ENCODE assay signal across 9 mouse cellular contexts in the genomic region with DNA sequence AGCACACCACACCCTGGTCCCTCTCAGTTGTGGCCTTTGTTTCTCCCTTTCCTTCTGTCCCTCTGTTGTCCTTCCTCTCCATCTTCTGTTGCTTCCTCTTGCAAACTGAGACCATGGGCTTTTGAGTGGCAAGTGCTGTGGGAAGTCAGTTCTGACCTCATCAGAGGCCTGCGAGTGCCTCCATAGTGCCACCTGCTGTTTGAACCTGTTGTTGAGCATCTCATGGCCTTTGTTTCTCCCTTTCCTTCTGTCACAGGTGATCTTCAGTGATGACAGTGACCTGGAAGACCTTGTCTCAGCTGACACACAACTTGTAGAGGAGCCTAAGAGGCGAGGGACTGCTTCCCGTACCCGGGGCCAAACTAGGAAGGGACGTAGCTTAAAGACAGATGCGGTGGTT. TPM values are rescaled to one million over a fixed set of nuclear protein-coding genes. Genes with fewer than 3 reads are reported as not detected.
DNase-seq lines count a peak whose midpoint lies in the region; ATAC-seq and TF ChIP-seq lines count a peak whose summit lies in the region.
"Had no signal": no experiment of that assay in that cellular context is flagged by ENCODE, and none has a peak within 500 bp of the region (broad histone marks: within the 10 kb centered on the region; RNA-seq: fewer than 3 reads in every experiment).

No protein-coding gene starts in this region.

- no peaks in the 10 kb centered on the region for H3K27me3 ChIP-seq in intestine, embryonic 14.5 days (replicated peaks; ENCODE audit: control insufficient read depth, insufficient read depth, low read length)
- H3K27me3 ChIP-seq in intestine, embryonic 16.5 days (replicated peaks; ENCODE audit: control insufficient read depth, insufficient read depth, low read length), result no peaks in the 10 kb centered on the region
- no peaks in the 10 kb centered on the region for H3K27me3 ChIP-seq in ES-Bruce4 (ENCODE audit: control insufficient read depth, insufficient read depth, low read length, poor library complexity, severe bottlenecking)
- H3K27me3 ChIP-seq in midbrain, embryonic 13.5 days, result no peaks in the 10 kb centered on the region
- H3K27me3 ChIP-seq: liver, embryonic 13.5 days had no signal

- TF ChIP-seq CTCF in ES-Bruce4 (IDR thresholded peaks at IDR 0.05; ENCODE audit: low read depth, low read length), result peak; percentile 81

- H3K4me1 ChIP-seq in intestine, embryonic 14.5 days (replicated peaks; ENCODE audit: control insufficient read depth, insufficient read depth, low read length), result no peaks in the 10 kb centered on the region
- H3K4me1 ChIP-seq in intestine, embryonic 16.5 days (ENCODE audit: control insufficient read depth, insufficient read depth, low read length), result no peaks in the 10 kb centered on the region
- no peaks in the 10 kb centered on the region for H3K4me1 ChIP-seq in ES-Bruce4 (ENCODE audit: control insufficient read depth, insufficient read depth, low read length)
- H3K4me1 ChIP-seq in midbrain, embryonic 13.5 days (replicated peaks), result no peaks in the 10 kb centered on the region
- H3K4me1 ChIP-seq: liver, embryonic 13.5 days had no signal

- no peak overlapping the region for H3K27ac ChIP-seq in intestine, embryonic 14.5 days (ENCODE audit: low read depth)
- no peak overlapping the region for H3K27ac ChIP-seq in intestine, embryonic 16.5 days (ENCODE audit: low read length)
- no peak overlapping the region for H3K27ac ChIP-seq in ES-Bruce4 (ENCODE audit: insufficient read depth, low read length)
- H3K27ac ChIP-seq in midbrain, embryonic 13.5 days, result no peak overlapping the region
- H3K27ac ChIP-seq: liver, embryonic 13.5 days had no signal

- no peak overlapping the region for H3K4me3 ChIP-seq in intestine, embryonic 14.5 days (ENCODE audit: low read depth, low read length)
- H3K4me3 ChIP-seq in intestine, embryonic 16.5 days (ENCODE audit: low read length), result no peak overlapping the region
- H3K4me3 ChIP-seq in ES-Bruce4 (ENCODE audit: low read depth, low read length), result no peak overlapping the region
- no peak overlapping the region for H3K4me3 ChIP-seq in midbrain, embryonic 13.5 days (replicated peaks)
- H3K4me3 ChIP-seq: liver, embryonic 13.5 days had no signal

- ATAC-seq in intestine, embryonic 14.5 days (replicated peaks; ENCODE audit: low FRiP score, low TSS enrichment, low read depth), result no peak
- no peak for ATAC-seq in intestine, embryonic 16.5 days
- 0 out of 2 replicates have a peak, but pooled peaks have one; percentile 40 for ATAC-seq in midbrain, embryonic 13.5 days

- H3K36me3 ChIP-seq in intestine, embryonic 14.5 days (ENCODE audit: control insufficient read depth, insufficient read depth, low read length), result peaks cover 87% of the 10 kb centered on the region
- H3K36me3 ChIP-seq in intestine, embryonic 16.5 days (ENCODE audit: control insufficient read depth, insufficient read depth, low read length), result peaks cover 20% of the 10 kb centered on the region
- peaks cover 72% of the 10 kb centered on the region for H3K36me3 ChIP-seq in ES-Bruce4 (ENCODE audit: control insufficient read depth, insufficient read depth, low read length, poor library complexity, severe bottlenecking)
- peaks cover 55% of the 10 kb centered on the region for H3K36me3 ChIP-seq in midbrain, embryonic 13.5 days

- no peaks in the 10 kb centered on the region for H3K9me3 ChIP-seq in intestine, embryonic 14.5 days (ENCODE audit: control insufficient read depth, low read length)
- H3K9me3 ChIP-seq in intestine, embryonic 16.5 days (ENCODE audit: control insufficient read depth, low read length), result no peaks in the 10 kb centered on the region
- H3K9me3 ChIP-seq in ES-Bruce4 (replicated peaks; ENCODE audit: control insufficient read depth, insufficient read depth, low read length, poor library complexity, severe bottlenecking), result no peaks in the 10 kb centered on the region
- H3K9me3 ChIP-seq in midbrain, embryonic 13.5 days, result no peaks in the 10 kb centered on the region
- H3K9me3 ChIP-seq: liver, embryonic 13.5 days had no signal

- TF ChIP-seq POLR2A in ES-Bruce4 (IDR thresholded peaks at IDR 0.05; ENCODE audit: insufficient read depth, low read length), result no peak

- no peak overlapping the region for H3K9ac ChIP-seq in intestine, embryonic 14.5 days (ENCODE audit: low read length)
- no peak overlapping the region for H3K9ac ChIP-seq in intestine, embryonic 16.5 days (ENCODE audit: low read depth, low read length)
- no peak overlapping the region for H3K9ac ChIP-seq in ES-Bruce4 (ENCODE audit: low read depth, poor library complexity, severe bottlenecking)
- no peak overlapping the region for H3K9ac ChIP-seq in midbrain, embryonic 13.5 days (replicated peaks)
- H3K9ac ChIP-seq: liver, embryonic 13.5 days had no signal

- H3K4me2 ChIP-seq in intestine, embryonic 14.5 days (ENCODE audit: low read length), result no peak overlapping the region
- no peak overlapping the region for H3K4me2 ChIP-seq in intestine, embryonic 16.5 days (ENCODE audit: low read depth, low read length)
- no peak overlapping the region for H3K4me2 ChIP-seq in midbrain, embryonic 13.5 days (replicated peaks)
- H3K4me2 ChIP-seq: liver, embryonic 13.5 days had no signal

- intact Hi-C loops in gastrocnemius, postnatal 36 days (cut with DNase I), result loop anchor here (2.0 kb wide), 1 partner anchor 77 kb away; no protein-coding TSS in a partner anchor

- DNase-seq in intestine, embryonic 14.5 days (ENCODE audit: low spot score), result peak; percentile 67
- DNase-seq in cerebellum, adult 8-10 months, result peak; percentile 51
- DNase-seq in gastrocnemius, postnatal 36 days, result peak; percentile 47 to 51
- DNase-seq in layer of hippocampus, postnatal 14 days (ENCODE audit: low spot score in 2 of 2), result peak; percentile 46 to 62
- peak; percentile 62 for DNase-seq in thymus, postnatal 0 days (ENCODE audit: low spot score)
- DNase-seq: liver, embryonic 13.5 days had no signal

- no peak for TF ChIP-seq EP300 in ES-Bruce4 (IDR thresholded peaks at IDR 0.05; ENCODE audit: insufficient read depth, low read depth, low read length)

- WGBS in intestine, embryonic 14.5 days, result 86% methylated on average over 6 of the region's 6 CpGs
- 85% methylated on average over 6 of the region's 6 CpGs for WGBS in intestine, embryonic 16.5 days
- WGBS in midbrain, embryonic 13.5 days, result 86% methylated on average over 6 of the region's 6 CpGs

RNA-seq across cellular contexts. Expression of a gene that starts 9.7 kb away (rescaled TPM):
- 450 and 456 TPM in 2 replicates for polyA plus RNA-seq in intestine, embryonic 14.5 days (2014; fragmentation: Nextera tagmentation; extraction: Ambion mirVana)
- polyA plus RNA-seq in intestine, embryonic 16.5 days (2015; fragmentation: Nextera tagmentation; extraction: Ambion mirVana), result 280 and 283 TPM in 2 replicates
- polyA plus RNA-seq in ES-Bruce4 (2011; ENCODE audit: insufficient read depth, insufficient read length, low read depth, missing spikeins), result 233 and 309 TPM in 2 replicates
- total RNA-seq in gastrocnemius, postnatal 36 days (2021), result 100 to 1,000 TPM; 189 to 216 TPM
- total RNA-seq in layer of hippocampus, postnatal 14 days (2021), result 100 to 1,000 TPM; 317 to 334 TPM
- 472 and 474 TPM in 2 replicates for polyA plus RNA-seq in midbrain, embryonic 13.5 days (2015; fragmentation: Nextera tagmentation; extraction: Ambion mirVana)
- polyA plus RNA-seq in thymus, postnatal 0 days (2015; fragmentation: Nextera tagmentation; extraction: Ambion mirVana), result 446 and 454 TPM in 2 replicates

RNA-seq across cellular contexts. Expression of a gene that starts 15.2 kb away (rescaled TPM):
- 104 and 120 TPM in 2 replicates for polyA plus RNA-seq in intestine, embryonic 14.5 days (2014; fragmentation: Nextera tagmentation; extraction: Ambion mirVana)
- 75.3 and 80.9 TPM in 2 replicates for polyA plus RNA-seq in intestine, embryonic 16.5 days (2015; fragmentation: Nextera tagmentation; extraction: Ambion mirVana)
- polyA plus RNA-seq in ES-Bruce4 (2011; ENCODE audit: insufficient read depth, insufficient read length, low read depth, missing spikeins), result 38.6 and 48.8 TPM in 2 replicates
- total RNA-seq in gastrocnemius, postnatal 36 days (2021), result 10 to 100 TPM; 14.8 to 16.3 TPM
- total RNA-seq in layer of hippocampus, postnatal 14 days (2021), result 10 to 100 TPM; 51.8 to 61.3 TPM
- polyA plus RNA-seq in midbrain, embryonic 13.5 days (2015; fragmentation: Nextera tagmentation; extraction: Ambion mirVana), result 93.8 and 105 TPM in 2 replicates
- polyA plus RNA-seq in thymus, postnatal 0 days (2015; fragmentation: Nextera tagmentation; extraction: Ambion mirVana), result 94.7 and 107 TPM in 2 replicates

RNA-seq across cellular contexts. Expression of a gene that starts 20.2 kb away (rescaled TPM):
- polyA plus RNA-seq in intestine, embryonic 14.5 days (2014; fragmentation: Nextera tagmentation; extraction: Ambion mirVana), result 28.0 and 33.0 TPM in 2 replicates
- 18.0 and 21.1 TPM in 2 replicates for polyA plus RNA-seq in intestine, embryonic 16.5 days (2015; fragmentation: Nextera tagmentation; extraction: Ambion mirVana)
- 68.7 and 71.7 TPM in 2 replicates for polyA plus RNA-seq in ES-Bruce4 (2011; ENCODE audit: insufficient read depth, insufficient read length, low read depth, missing spikeins)
- total RNA-seq in gastrocnemius, postnatal 36 days (2021), result under 1 TPM; 0.74 to 0.87 TPM
- total RNA-seq in layer of hippocampus, postnatal 14 days (2021), result 1 to 10 TPM; 1.6 to 1.7 TPM
- polyA plus RNA-seq in midbrain, embryonic 13.5 days (2015; fragmentation: Nextera tagmentation; extraction: Ambion mirVana), result 11.0 and 13.3 TPM in 2 replicates
- polyA plus RNA-seq in thymus, postnatal 0 days (2015; fragmentation: Nextera tagmentation; extraction: Ambion mirVana), result 17.7 and 18.0 TPM in 2 replicates

RNA-seq across cellular contexts. Expression of a gene that starts 34.3 kb away (rescaled TPM):
- 64.1 and 71.2 TPM in 2 replicates for polyA plus RNA-seq in intestine, embryonic 14.5 days (2014; fragmentation: Nextera tagmentation; extraction: Ambion mirVana)
- 50.6 and 59.1 TPM in 2 replicates for polyA plus RNA-seq in intestine, embryonic 16.5 days (2015; fragmentation: Nextera tagmentation; extraction: Ambion mirVana)
- polyA plus RNA-seq in ES-Bruce4 (2011; ENCODE audit: insufficient read depth, insufficient read length, low read depth, missing spikeins), result 196 and 252 TPM in 2 replicates
- total RNA-seq in gastrocnemius, postnatal 36 days (2021), result 1 to 10 TPM; 4.3 to 7.3 TPM
- 10 to 100 TPM; 25.5 to 27.7 TPM for total RNA-seq in layer of hippocampus, postnatal 14 days (2021)
- 41.4 and 44.1 TPM in 2 replicates for polyA plus RNA-seq in midbrain, embryonic 13.5 days (2015; fragmentation: Nextera tagmentation; extraction: Ambion mirVana)
- 56.8 and 61.7 TPM in 2 replicates for polyA plus RNA-seq in thymus, postnatal 0 days (2015; fragmentation: Nextera tagmentation; extraction: Ambion mirVana)

RNA-seq across cellular contexts. Expression of a gene that starts 37.0 kb away (rescaled TPM):
- polyA plus RNA-seq in intestine, embryonic 14.5 days (2014; fragmentation: Nextera tagmentation; extraction: Ambion mirVana), result 65.3 and 67.1 TPM in 2 replicates
- polyA plus RNA-seq in intestine, embryonic 16.5 days (2015; fragmentation: Nextera tagmentation; extraction: Ambion mirVana), result 74.2 and 77.6 TPM in 2 replicates
- 23.2 and 28.0 TPM in 2 replicates for polyA plus RNA-seq in ES-Bruce4 (2011; ENCODE audit: insufficient read depth, insufficient read length, low read depth, missing spikeins)
- 10 to 100 TPM; 12.8 to 13.4 TPM for total RNA-seq in gastrocnemius, postnatal 36 days (2021)
- total RNA-seq in layer of hippocampus, postnatal 14 days (2021), result 10 to 100 TPM; 34.1 to 36.0 TPM
- 50.8 and 53.4 TPM in 2 replicates for polyA plus RNA-seq in midbrain, embryonic 13.5 days (2015; fragmentation: Nextera tagmentation; extraction: Ambion mirVana)
- polyA plus RNA-seq in thymus, postnatal 0 days (2015; fragmentation: Nextera tagmentation; extraction: Ambion mirVana), result 53.5 and 55.1 TPM in 2 replicates
